Mouse (Mus musculus) A20 (cell line): Measurements from ENCODE around the gene U90926.
A peak's percentile ranks its signal among the peaks of the same experiment; 100 is the strongest.

ENCODE experiments used
- DNase-seq: peaks from one replicate; pipeline ENCODE4 v3.0.0-alpha.2; 2011; ENCODE audit warnings: low read depth, low spot score

U90926 gene

GRCm38 (mm10) chr5:92215308-92215707 is at the start of gene U90926:
Gene U90926 (minus strand): TSS chr5:92215408.
- no peak for DNase-seq

GRCm38 (mm10) chr5:92263761-92264359 is 48.7 kb upstream of the U90926 start:
- no peak for DNase-seq

GRCm38 (mm10) chr5:92262646-92263045 is 47.4 kb upstream of the U90926 start:
- no peak for DNase-seq

- no peak for DNase-seq
Observed at GRCm38 (mm10) chr5:92256218-92256617, 41.0 kb upstream of the U90926 start, which contains the start of gene Ppef2. Gene Ppef2 (minus strand): TSS chr5:92256278.

GRCm38 (mm10) chr5:92254476-92254875 is 39.3 kb upstream of the U90926 start:
- no peak for DNase-seq

GRCm38 (mm10) chr5:92252797-92253343 is 37.7 kb upstream of the U90926 start:
- no peak for DNase-seq

GRCm38 (mm10) chr5:92252031-92252430 is 36.8 kb upstream of the U90926 start:
- DNase-seq = peak; percentile 11

GRCm38 (mm10) chr5:92248614-92249013 is 33.4 kb upstream of the U90926 start:
- no peak for DNase-seq

GRCm38 (mm10) chr5:92245483-92245882 is 30.3 kb upstream of the U90926 start:
- DNase-seq = no peak

- no peak for DNase-seq
Observed at GRCm38 (mm10) chr5:92244900-92245299, 29.7 kb upstream of the U90926 start.

- no peak for DNase-seq
Observed at GRCm38 (mm10) chr5:92240769-92241168, 25.6 kb upstream of the U90926 start.

- peak; percentile 40 for DNase-seq
Observed at GRCm38 (mm10) chr5:92239333-92240232, 24.4 kb upstream of the U90926 start.

GRCm38 (mm10) chr5:92234939-92235557 is 19.8 kb upstream of the U90926 start:
- no peak for DNase-seq

- no peak for DNase-seq
Observed at GRCm38 (mm10) chr5:92233366-92233765, 18.2 kb upstream of the U90926 start.

- DNase-seq = no peak
Observed at GRCm38 (mm10) chr5:92231836-92232235, 16.6 kb upstream of the U90926 start.

- DNase-seq = no peak
Observed at GRCm38 (mm10) chr5:92230306-92230705, 15.1 kb upstream of the U90926 start.

GRCm38 (mm10) chr5:92229514-92229913 is 14.3 kb upstream of the U90926 start:
- no peak for DNase-seq

- DNase-seq = no peak
Observed at GRCm38 (mm10) chr5:92228776-92229175, 13.6 kb upstream of the U90926 start.

GRCm38 (mm10) chr5:92227782-92228181 is 12.6 kb upstream of the U90926 start:
- no peak for DNase-seq

- DNase-seq = no peak
Observed at GRCm38 (mm10) chr5:92220287-92220902, 5.2 kb upstream of the U90926 start.

GRCm38 (mm10) chr5:92219826-92220225 is 4.6 kb upstream of the U90926 start:
- DNase-seq = peak; percentile 10
